Mouse (Mus musculus) embryonic facial prominence, embryonic 10.5 days (tissue): ENCODE measurements around the gene Btg2. TPM values are rescaled to one million over a fixed set of nuclear protein-coding genes. Genes with fewer than 3 reads are reported as not detected.

Experiments
- DNase-seq: peaks from one replicate; pipeline ENCODE4 v3.0.0-alpha.2; 2017; ENCODE audit warnings: low spot score
- H3K27ac ChIP-seq: fragments of 300-500 bp; sonication (generic); replicated peaks from 2 replicates; pipeline ENCODE4 v1.5.1; 2016; ENCODE audit warnings: mild to moderate bottlenecking
- H3K27me3 ChIP-seq: fragments of 300-500 bp; sonication (generic); replicated peaks from 2 replicates; pipeline ENCODE4 v1.6.1; 2016; ENCODE audit warnings: low read depth, mild to moderate bottlenecking; ENCODE audit not compliant: poor library complexity, severe bottlenecking
- H3K36me3 ChIP-seq: fragments of 300-500 bp; sonication (generic); replicated peaks from 2 replicates; pipeline ENCODE4 v1.6.1; 2016; ENCODE audit warnings: mild to moderate bottlenecking, moderate library complexity
- H3K4me1 ChIP-seq: fragments of 300-500 bp; sonication (generic); 2 replicates; pipeline ENCODE4 v1.6.1; 2016
- H3K4me3 ChIP-seq: fragments of 300-500 bp; sonication (generic); 2 replicates; pipeline ENCODE4 v1.5.1; 2016; ENCODE audit warnings: mild to moderate bottlenecking, moderate library complexity
- H3K9me3 ChIP-seq: fragments of 300-500 bp; sonication (generic); 2 replicates; pipeline ENCODE4 v1.6.1; 2016; ENCODE audit warnings: mild to moderate bottlenecking
- WGBS: fragments of 180-500 bp; shearing (Covaris S2); methylation state at CpG from one replicate; pipeline ENCODE4 v1.1.7; 2016; 5-methylcytosine and 5-hydroxymethylcytosine counted together
- polyA plus RNA-seq: library from polyadenylated mRNA; unstranded; fragments of >200 nt; fragmentation: Nextera tagmentation; extraction: Ambion mirVana; gene quantifications from 2 replicates; pipeline ENCODE4 v1.2.1, GENCODE M21; 2016

Btg2 gene
- polyA plus RNA-seq, 1 experiment from 2014 or later = 32.5 TPM

DNA sequence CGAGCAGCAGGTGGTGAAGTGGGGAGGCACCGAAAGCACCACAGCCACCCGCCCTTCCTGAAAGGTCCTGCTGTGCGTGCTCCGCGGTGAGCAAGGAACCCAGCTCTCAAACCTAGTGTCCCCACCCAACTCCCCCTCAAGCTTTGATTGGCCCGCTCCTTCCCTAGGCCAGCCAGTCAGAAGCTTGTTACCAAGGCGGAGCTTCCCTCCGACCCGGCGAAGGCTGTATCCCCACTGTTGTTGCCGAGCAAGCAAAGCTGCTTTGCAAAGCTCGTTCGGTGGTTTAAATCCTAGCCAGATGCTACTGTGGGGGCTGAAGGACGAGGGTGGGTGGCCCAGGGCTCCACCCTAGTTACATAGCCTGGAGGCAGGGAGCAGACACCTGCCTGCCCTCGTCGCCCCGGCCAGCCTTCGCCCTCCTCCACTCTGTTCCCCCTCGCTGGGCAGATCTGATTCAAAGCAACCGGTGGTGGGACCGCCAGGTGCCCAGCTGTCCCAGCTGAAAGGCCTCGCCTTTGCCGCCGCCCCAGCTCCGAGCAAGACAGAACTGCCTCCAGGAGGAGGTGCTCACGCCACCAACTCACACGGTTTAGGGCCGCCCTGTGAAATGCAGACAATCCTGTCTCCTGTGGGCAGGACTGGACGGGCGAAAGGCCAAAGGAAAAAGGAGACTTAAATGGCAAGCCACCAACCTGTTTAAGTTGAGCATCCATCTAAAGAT, 17.9 kb downstream of the Btg2 start:
- Histone ChIP-seq H3K4me1 (peaks cover 71% of the 10 kb centered on the region), H3K9me3 (no peaks in the 10 kb centered on the region), H3K27me3 (peaks cover 11% of the 10 kb centered on the region; the same call in 1 of the 2 replicates), H3K27ac (peak overlapping the region; percentile 94), H3K4me3 (peak overlapping the region; percentile 58), H3K36me3 (no peaks in the 10 kb centered on the region)
- peak; percentile 93 for DNase-seq
- WGBS = 2% methylated on average over 31 of the region's 31 CpGs

DNA sequence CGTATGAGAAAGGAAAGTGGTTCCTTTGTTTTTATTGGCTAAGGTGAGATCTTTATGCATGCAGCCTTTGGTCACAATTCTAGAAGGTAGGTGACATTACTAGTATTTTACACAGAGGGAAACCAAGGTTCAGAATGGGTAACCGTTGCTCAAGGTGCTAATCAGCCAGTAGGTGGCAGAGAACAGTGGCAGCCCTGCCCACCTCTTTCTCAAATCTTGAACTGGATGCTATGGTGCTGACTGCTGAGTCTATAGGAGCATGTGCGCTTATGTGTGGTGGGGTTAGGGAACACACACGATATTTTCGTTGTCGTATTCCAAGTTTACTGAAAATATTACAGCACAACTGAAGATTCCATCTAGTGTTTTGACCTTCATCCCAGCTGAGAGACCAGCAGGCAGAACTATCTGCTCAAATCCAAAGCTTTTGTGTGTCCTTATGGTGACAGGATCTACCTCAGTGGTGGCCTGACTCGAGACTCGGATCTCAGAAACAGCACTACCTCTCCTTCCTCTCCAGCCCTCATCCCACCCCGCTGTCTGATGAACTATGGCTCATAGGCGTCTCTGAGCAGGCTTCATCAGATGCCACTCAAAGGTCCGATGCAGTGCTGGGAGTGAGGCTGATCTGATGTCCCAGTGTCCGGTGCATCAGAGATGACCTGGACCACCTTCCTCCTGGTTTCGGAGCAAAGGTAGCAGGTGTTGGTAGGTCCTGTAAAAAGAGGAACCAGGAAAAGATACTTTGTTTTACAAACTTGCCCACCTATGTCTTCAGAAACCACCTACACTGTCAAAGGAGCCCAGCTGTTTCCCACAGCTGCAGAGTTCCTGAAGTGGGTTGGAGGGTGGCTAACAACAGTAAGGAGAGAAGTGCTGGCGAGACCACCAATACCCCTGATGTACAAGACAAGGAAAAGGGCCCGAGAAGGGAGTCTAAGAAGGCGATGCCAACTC, 18.9 kb downstream of the Btg2 start:
- H3K9me3 ChIP-seq = no peaks in the 10 kb centered on the region
- H3K4me3 ChIP-seq = peak overlapping the region; percentile 58
- H3K27ac ChIP-seq = peak overlapping the region; percentile 94
- peaks cover 11% of the 10 kb centered on the region; the same call in 1 of the 2 replicates for H3K27me3 ChIP-seq
- WGBS = 74% methylated on average over 16 of the region's 16 CpGs
- H3K36me3 ChIP-seq = no peaks in the 10 kb centered on the region
- peaks cover 63% of the 10 kb centered on the region for H3K4me1 ChIP-seq
- no peak for DNase-seq

GRCm38 (mm10) chr1:134058870-134059269, 20.1 kb downstream of the Btg2 start:
- H3K27me3 ChIP-seq = peaks cover 11% of the 10 kb centered on the region; the same call in 1 of the 2 replicates
- H3K9me3 ChIP-seq = no peaks in the 10 kb centered on the region
- no peak for DNase-seq
- no peaks in the 10 kb centered on the region for H3K36me3 ChIP-seq
- H3K27ac ChIP-seq = no peak overlapping the region; the same call in 1 of the 2 replicates
- H3K4me1 ChIP-seq = peaks cover 55% of the 10 kb centered on the region
- WGBS = 75% methylated on average over 6 of the region's 6 CpGs
- H3K4me3 ChIP-seq = no peak overlapping the region

GRCm38 (mm10) chr1:134057736-134058135, 21.2 kb downstream of the Btg2 start:
- DNase-seq = no peak
- H3K9me3 ChIP-seq = no peaks in the 10 kb centered on the region
- H3K27ac ChIP-seq = peak overlapping the region; percentile 44; the same call in 1 of the 2 replicates
- 88% methylated on average over 8 of the region's 8 CpGs for WGBS
- peaks cover 43% of the 10 kb centered on the region for H3K4me1 ChIP-seq
- H3K4me3 ChIP-seq = no peak overlapping the region
- H3K27me3 ChIP-seq = peaks cover 10% of the 10 kb centered on the region; the same call in 1 of the 2 replicates
- no peaks in the 10 kb centered on the region for H3K36me3 ChIP-seq

DNA sequence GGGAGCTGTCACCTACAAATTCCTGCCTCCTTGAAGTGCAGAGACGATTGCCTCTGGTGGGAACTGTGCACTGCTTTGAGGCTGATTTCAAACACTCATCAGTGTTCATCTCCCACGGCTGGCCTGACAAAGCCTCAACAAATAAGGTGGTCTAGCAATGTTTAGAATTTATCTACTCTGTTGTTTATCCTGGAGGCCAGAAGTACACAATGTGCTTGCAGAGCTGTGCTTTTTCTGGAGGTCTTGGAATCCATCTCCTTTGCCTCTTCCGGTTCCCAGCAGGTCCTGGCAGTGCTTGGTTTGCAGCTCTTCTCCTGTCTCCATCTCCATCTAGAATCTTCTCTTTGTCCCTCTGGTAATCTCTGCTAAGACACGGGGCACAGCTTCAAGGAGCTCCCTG, 22.6 kb downstream of the Btg2 start:
- 81% methylated on average over 4 of the region's 4 CpGs for WGBS
- DNase-seq = no peak
- no peaks in the 10 kb centered on the region for H3K27me3 ChIP-seq
- no peak overlapping the region for H3K27ac ChIP-seq
- H3K9me3 ChIP-seq = no peaks in the 10 kb centered on the region
- H3K36me3 ChIP-seq = no peaks in the 10 kb centered on the region
- no peak overlapping the region for H3K4me3 ChIP-seq
- peaks cover 29% of the 10 kb centered on the region for H3K4me1 ChIP-seq

DNA sequence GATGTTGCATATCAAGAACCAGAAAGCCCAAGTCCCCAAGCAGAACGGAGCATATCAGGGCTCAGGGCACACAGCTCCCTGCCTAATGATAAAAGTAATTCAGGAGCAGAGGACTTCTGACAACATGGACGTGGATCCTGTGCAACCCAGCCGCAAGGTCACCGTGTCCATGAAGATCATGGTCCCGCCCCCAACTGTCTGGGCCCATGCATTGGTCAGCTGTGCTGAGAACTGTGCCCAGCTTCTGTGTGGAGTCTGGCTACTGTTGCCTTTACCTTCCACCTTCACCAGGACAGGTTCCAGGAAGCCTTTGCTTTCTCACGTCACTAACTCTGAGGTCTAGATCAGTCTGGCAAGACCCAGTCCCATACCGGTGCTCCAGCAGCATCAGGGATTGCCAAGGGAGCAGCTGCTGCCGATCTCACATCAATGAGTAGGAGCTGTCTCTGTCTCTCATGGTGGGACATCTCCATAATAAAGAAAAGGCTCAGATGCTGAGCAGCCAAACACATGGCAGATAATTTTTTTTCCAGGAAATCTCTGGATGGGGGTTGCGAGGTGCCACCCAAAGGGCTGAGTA, 23.2 kb downstream of the Btg2 start:
- Histone ChIP-seq H3K27me3 (no peaks in the 10 kb centered on the region), H3K36me3 (no peaks in the 10 kb centered on the region), H3K27ac (peak overlapping the region; percentile 49), H3K4me1 (peaks cover 23% of the 10 kb centered on the region), H3K9me3 (no peaks in the 10 kb centered on the region), H3K4me3 (no peak overlapping the region)
- WGBS = 87% methylated on average over 9 of the region's 9 CpGs
- no peak for DNase-seq

- DNase-seq = no peak
- H3K9me3 ChIP-seq = no peaks in the 10 kb centered on the region
- peaks cover 16% of the 10 kb centered on the region for H3K4me1 ChIP-seq
- no peak overlapping the region for H3K4me3 ChIP-seq
- H3K27me3 ChIP-seq = no peaks in the 10 kb centered on the region
- peak overlapping the region; percentile 49; the same call in 1 of the 2 replicates for H3K27ac ChIP-seq
- 79% methylated on average over 9 of the region's 9 CpGs for WGBS
- H3K36me3 ChIP-seq = no peaks in the 10 kb centered on the region
These were observed 23.9 kb downstream of the Btg2 start for GRCm38 (mm10) chr1:134055058-134055457.

DNA sequence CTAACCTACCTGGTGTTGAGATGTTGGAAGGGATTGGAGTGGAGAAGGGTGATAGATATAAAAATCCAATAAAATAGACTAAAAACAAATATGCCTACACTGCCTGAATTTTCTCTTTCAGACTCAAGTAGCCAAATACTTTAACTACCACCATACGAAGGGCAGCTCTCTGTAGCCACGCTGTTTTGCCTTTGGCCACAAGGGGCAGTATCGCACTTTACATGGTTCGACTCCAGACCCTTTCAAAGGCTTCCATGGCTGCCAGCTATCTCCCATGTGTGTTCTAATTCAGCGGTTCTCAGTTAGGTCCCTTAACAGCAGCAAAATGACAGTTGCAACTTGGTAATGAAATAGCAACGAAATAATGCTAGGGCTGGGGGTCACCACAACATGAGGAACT, 25.7 kb downstream of the Btg2 start:
- Histone ChIP-seq H3K4me3 (no peak overlapping the region), H3K9me3 (no peaks in the 10 kb centered on the region), H3K4me1 (peaks cover 7% of the 10 kb centered on the region; the same call in 1 of the 2 replicates), H3K27ac (peak overlapping the region; percentile 16; the same call in 1 of the 2 replicates), H3K27me3 (no peaks in the 10 kb centered on the region), H3K36me3 (no peaks in the 10 kb centered on the region)
- 7% methylated on average over 6 of the region's 6 CpGs for WGBS
- peak; percentile 77 for DNase-seq

DNA sequence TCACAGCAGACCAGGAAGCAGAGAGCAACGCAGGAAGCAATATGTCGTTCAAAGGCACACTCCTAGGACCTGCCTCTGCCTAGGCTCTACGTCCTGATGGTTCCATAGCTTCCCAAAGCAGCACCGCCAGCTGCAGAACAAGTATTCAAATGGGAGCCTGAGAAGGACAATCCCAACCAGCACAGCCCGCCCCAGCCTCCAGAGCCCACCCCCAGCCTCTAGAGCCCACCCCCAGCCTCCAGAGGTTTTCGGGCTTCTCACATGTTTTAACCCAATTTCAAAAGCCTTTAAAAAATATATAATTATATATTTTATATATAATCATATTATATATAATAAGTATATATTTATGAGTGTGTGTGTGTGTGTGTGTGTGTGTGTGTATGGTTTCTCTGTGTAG, 29.4 kb downstream of the Btg2 start:
- Histone ChIP-seq H3K36me3 (no peaks in the 10 kb centered on the region), H3K27me3 (peaks cover 17% of the 10 kb centered on the region), H3K9me3 (no peaks in the 10 kb centered on the region), H3K27ac (no peak overlapping the region), H3K4me1 (peaks cover 12% of the 10 kb centered on the region), H3K4me3 (no peak overlapping the region)
- 76% methylated on average over 6 of the region's 6 CpGs for WGBS
- no peak for DNase-seq

GRCm38 (mm10) chr1:134048759-134049158, 30.2 kb downstream of the Btg2 start:
- 5% methylated on average over 5 of the region's 5 CpGs for WGBS
- no peak overlapping the region for H3K27ac ChIP-seq

GRCm38 (mm10) chr1:134047431-134047830, 31.5 kb downstream of the Btg2 start:
- Histone ChIP-seq H3K4me1 (peaks cover 22% of the 10 kb centered on the region), H3K27me3 (peaks cover 24% of the 10 kb centered on the region), H3K27ac (no peak overlapping the region), H3K9me3 (no peaks in the 10 kb centered on the region), H3K4me3 (no peak overlapping the region), H3K36me3 (no peaks in the 10 kb centered on the region)
- DNase-seq = no peak
- 79% methylated on average over 6 of the region's 6 CpGs for WGBS

More at GRCm38 (mm10) chr1:134048759-134049158, 30.2 kb downstream of the Btg2 start:
- DNase-seq = peak; percentile 78
- no peaks in the 10 kb centered on the region for H3K36me3 ChIP-seq
- H3K4me1 ChIP-seq = peaks cover 12% of the 10 kb centered on the region
- H3K27me3 ChIP-seq = peaks cover 17% of the 10 kb centered on the region
- no peaks in the 10 kb centered on the region for H3K9me3 ChIP-seq
- H3K4me3 ChIP-seq = no peak overlapping the region

DNA sequence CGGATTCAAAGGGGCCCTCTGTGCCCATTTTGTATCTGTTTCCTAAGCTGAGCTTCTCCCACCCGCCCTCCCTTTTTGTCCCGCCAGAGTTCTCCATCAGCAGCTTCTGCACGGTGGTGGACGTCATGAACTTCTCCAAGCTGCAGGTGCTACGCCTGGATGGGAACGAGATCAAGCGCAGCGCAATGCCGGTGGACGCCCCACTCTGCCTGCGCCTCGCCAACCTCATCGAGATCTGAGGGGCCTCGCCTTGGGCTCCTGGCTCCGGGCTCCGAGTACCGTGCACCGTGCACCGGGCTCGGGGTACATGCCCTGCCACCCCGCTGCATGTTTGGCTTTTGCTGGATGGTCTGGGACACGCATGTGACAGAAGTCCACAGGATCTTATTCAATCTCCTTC, 32.5 kb downstream of the Btg2 start:
- Histone ChIP-seq H3K36me3 (no peaks in the 10 kb centered on the region), H3K27ac (peak overlapping the region; percentile 69)

More for the DNA sequence above, 32.5 kb downstream of the Btg2 start:
- WGBS = 23% methylated on average over 23 of the region's 23 CpGs
- Histone ChIP-seq H3K4me3 (peak overlapping the region; percentile 48), H3K27me3 (peaks cover 24% of the 10 kb centered on the region), H3K9me3 (no peaks in the 10 kb centered on the region), H3K4me1 (peaks cover 28% of the 10 kb centered on the region)
- no peak for DNase-seq
